Mouse (Mus musculus): Measurements from ENCODE around the gene Tas2r131. TPM values are rescaled to one million over a fixed set of nuclear protein-coding genes. Genes with fewer than 3 reads are reported as not detected.
"Not testable (repeated sequence)": the region's sequence is repeated elsewhere in the genome, so short reads cannot be mapped to it uniquely, and the experiment has no call there.

Tas2r131 gene
- not detected for total RNA-seq (2021)
- long read RNA-seq, experiment 1, result 0 reads
- long read RNA-seq, experiment 2, result 0 reads

DNA sequence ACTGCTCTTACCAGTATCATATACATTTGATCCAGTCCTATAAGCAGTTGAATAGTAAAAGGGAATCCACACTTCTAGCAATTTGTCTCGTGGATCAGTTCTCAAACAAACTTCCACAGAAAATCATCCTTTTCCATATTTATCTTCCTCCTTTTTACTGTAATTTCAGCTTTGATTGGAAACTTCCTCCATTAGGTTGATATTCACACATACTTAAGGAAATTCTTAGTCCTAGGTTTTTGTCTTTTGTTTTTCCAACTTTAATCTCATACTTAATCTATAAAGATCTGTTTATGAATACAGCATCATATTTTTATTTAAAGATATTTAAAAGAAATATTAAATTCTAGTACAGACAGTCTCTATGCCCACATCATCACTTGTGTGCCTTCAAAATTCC is at the start of gene Tas2r131:
Gene Tas2r131, minus strand, starts transcription at position 101 of the 400 bp plus-strand sequence.
- DNase-seq (ENCODE audit: low spot score in 2 of 2), result no peak

DNA sequence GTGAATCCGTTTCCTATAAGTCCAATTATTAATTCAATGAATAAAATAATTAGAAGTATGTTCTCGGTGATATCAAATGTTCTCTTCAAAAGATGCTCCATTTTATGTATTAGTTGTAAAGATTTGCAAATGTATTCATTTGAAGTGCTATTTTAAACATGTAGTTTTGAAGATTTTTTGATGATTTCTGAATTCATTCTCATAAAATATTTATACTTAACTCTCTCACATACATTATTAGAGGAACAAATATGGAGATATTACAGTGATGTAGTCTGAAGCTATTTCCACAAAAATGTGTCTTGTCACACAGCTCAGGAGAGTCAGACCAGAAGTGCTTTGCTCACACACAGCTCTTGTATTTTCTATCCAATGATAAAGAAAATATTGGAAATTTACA is 23.1 kb upstream of the Tas2r131 start, which contains the start of gene Tas2r109:
Gene Tas2r109, minus strand, starts transcription at position 101 of the 400 bp plus-strand sequence.
- DNase-seq (ENCODE audit: low spot score in 2 of 2), result no peak

DNA sequence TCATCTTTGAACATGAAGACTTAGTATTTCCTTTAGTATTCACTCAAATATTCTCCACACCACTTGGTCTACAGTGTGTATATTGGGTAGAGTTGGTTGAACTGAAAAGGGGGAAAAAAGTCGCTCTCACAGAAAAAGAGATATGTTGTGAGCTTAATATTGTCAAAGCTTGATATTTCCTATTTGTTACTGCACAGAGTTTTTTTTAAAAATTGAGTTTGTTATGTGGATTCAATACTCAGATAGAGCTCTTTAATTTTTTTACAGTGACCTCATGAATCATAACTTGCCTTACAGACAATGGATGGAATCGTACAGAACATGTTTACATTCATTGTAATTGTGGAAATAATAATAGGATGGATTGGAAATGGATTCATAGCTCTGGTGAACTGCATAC is 6.9 kb downstream of the Tas2r131 start, which contains the start of gene Tas2r129:
Gene Tas2r129, plus strand, starts transcription at position 301 of the 400 bp plus-strand sequence.
- DNase-seq (ENCODE audit: low spot score in 2 of 2), result no peak

DNA sequence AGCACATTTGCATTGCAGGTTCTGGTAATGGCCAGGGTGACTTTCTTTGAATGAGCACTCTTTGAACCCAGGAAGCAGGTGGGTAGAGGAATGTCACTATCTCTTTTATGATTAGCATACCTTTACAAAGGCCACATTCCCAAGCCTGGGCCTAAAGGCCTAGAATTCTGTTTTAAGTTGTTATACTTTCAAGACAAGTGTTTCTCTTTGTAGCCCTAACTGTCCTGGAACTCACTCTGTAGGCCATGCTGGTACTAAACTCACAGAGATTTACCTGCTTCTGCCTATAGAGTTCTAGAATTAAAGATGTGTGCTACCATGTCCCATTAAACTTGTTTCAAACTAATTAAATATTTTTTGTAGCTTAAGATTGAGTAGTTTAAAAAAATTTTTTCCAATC is 16.3 kb downstream of the Tas2r131 start:
- DNase-seq (ENCODE audit: low spot score in 2 of 2), result not testable (repeated sequence)

DNA sequence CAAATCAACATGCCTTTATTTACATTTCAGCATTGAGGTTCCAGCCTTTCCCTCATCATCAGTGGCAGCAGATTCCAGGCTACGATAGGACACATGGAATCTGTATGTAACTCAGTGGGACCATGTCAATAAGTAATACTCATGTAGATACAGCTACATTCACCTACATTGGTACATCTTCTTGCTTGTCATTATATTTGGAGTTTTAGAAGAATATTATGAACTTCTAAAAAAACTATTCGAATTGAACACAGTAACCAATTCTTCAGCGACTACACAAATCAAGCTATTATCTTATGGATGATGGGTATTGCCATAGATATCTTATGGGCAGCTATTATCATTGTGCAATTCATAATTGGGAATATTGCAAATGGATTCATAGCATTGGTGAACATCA is 48.4 kb downstream of the Tas2r131 start, which contains the start of gene Tas2r125:
Gene Tas2r125, plus strand, starts transcription at position 301 of the 400 bp plus-strand sequence.
- DNase-seq (ENCODE audit: low spot score in 2 of 2), result no peak

Other genes with a start within 250 kb of the Tas2r131 start
- not detected for gene Tas2r122, start 246.0 kb downstream of the Tas2r131 start, total RNA-seq (2021)
- not detected for gene Tas2r115, start 219.9 kb downstream of the Tas2r131 start, total RNA-seq (2021)
- gene Tas2r124, start 203.2 kb downstream of the Tas2r131 start, total RNA-seq (2021), result not detected
- gene Tas2r102, start 195.8 kb downstream of the Tas2r131 start, total RNA-seq (2021), result not detected
- gene Tas2r136, start 179.8 kb downstream of the Tas2r131 start, total RNA-seq (2021), result not detected
- not detected for gene Tas2r117, start 155.1 kb downstream of the Tas2r131 start, total RNA-seq (2021)
- gene Tas2r123, start 110.8 kb downstream of the Tas2r131 start, total RNA-seq (2021), result not detected
- not detected for gene Tas2r116, start 102.5 kb downstream of the Tas2r131 start, total RNA-seq (2021)
- not detected for gene Tas2r110, start 89.9 kb downstream of the Tas2r131 start, total RNA-seq (2021)
- gene Tas2r113, start 64.9 kb downstream of the Tas2r131 start, total RNA-seq (2021), result not detected
- gene Tas2r125, start 48.3 kb downstream of the Tas2r131 start, total RNA-seq (2021), result not detected
- gene Tas2r129, start 6.8 kb downstream of the Tas2r131 start, total RNA-seq (2021), result not detected
- gene Tas2r109, start 23.0 kb upstream of the Tas2r131 start, total RNA-seq (2021), result not detected
- gene Tas2r103, start 79.2 kb upstream of the Tas2r131 start, total RNA-seq (2021), result not detected
- gene Tas2r140, start 97.9 kb upstream of the Tas2r131 start, total RNA-seq (2021), result not detected
- gene Smim10l1, start 147.0 kb upstream of the Tas2r131 start, total RNA-seq (2021), result 10 to 100 TPM; 54.0 to 54.1 TPM